Mouse (Mus musculus) lung, postnatal 0 days (tissue): ENCODE results near the gene Ei24. TPM values are rescaled to one million over a fixed set of nuclear protein-coding genes. Genes with fewer than 3 reads are reported as not detected.

Source experiments
- ATAC-seq: fragments of 200-750 bp; cut with Nextera tagmentation; 2 replicates; pipeline ENCODE4 v1.8.0; 2017; ENCODE audit warnings: moderate library complexity
- DNase-seq: peaks from one replicate; pipeline ENCODE4 v3.0.0-alpha.2; 2016; ENCODE audit warnings: low spot score
- H3K27ac ChIP-seq: fragments of 300-500 bp; sonication (generic); 2 replicates; pipeline ENCODE4 v1.5.1; 2014; ENCODE audit warnings: antibody characterized with exemption, mild to moderate bottlenecking, low read length, mixed read lengths
- H3K27me3 ChIP-seq: fragments of 300-500 bp; sonication (generic); replicated peaks from 2 replicates; pipeline ENCODE4 v1.6.1; 2014; ENCODE audit warnings: low read length, mixed read lengths; ENCODE audit not compliant: insufficient read depth
- H3K36me3 ChIP-seq: fragments of 300-500 bp; sonication (generic); 2 replicates; pipeline ENCODE4 v1.6.1; 2014; ENCODE audit warnings: low read length, mixed read lengths; ENCODE audit not compliant: insufficient read depth
- H3K4me1 ChIP-seq: fragments of 300-500 bp; sonication (generic); 2 replicates; pipeline ENCODE4 v1.6.1; 2014; ENCODE audit warnings: antibody characterized with exemption, low read depth, low read length, mixed read lengths; ENCODE audit not compliant: insufficient read depth
- H3K4me2 ChIP-seq: fragments of 300-500 bp; sonication (generic); replicated peaks from 2 replicates; pipeline ENCODE4 v1.6.1; 2014; ENCODE audit warnings: low read depth, mild to moderate bottlenecking, low read length, moderate library complexity, mixed read lengths
- H3K4me3 ChIP-seq: fragments of 300-500 bp; sonication (generic); 2 replicates; pipeline ENCODE4 v1.5.1; 2014; ENCODE audit warnings: low read depth, low read length
- H3K9ac ChIP-seq: fragments of 300-500 bp; sonication (generic); replicated peaks from 2 replicates; pipeline ENCODE4 v1.6.1; 2014; ENCODE audit warnings: low read depth, mild to moderate bottlenecking
- H3K9me3 ChIP-seq: fragments of 300-500 bp; sonication (generic); 2 replicates; pipeline ENCODE4 v1.6.1; 2016; ENCODE audit warnings: low read length, mixed read lengths
- CTCF ChIP-seq: IDR thresholded peaks from 2 replicates; pipeline ENCODE4 v1.5.1; 2016; ENCODE audit warnings: antibody characterized with exemption, mild to moderate bottlenecking
- EP300 ChIP-seq: IDR thresholded peaks from 2 replicates; pipeline ENCODE4 v1.6.1; 2016; ENCODE audit warnings: antibody characterized with exemption, mild to moderate bottlenecking, control low read depth
- WGBS: fragments of 180-500 bp; shearing (Covaris S2); extraction: QIAGEN DNeasy Blood & Tissue Kit; methylation state at CpG from one replicate; pipeline ENCODE4 v1.1.7; 2014; 5-methylcytosine and 5-hydroxymethylcytosine counted together
- polyA plus RNA-seq: library from polyadenylated mRNA; unstranded; fragments of >200 nt; fragmentation: Nextera tagmentation; extraction: Ambion mirVana; gene quantifications from 2 replicates; pipeline ENCODE4 v1.2.1, GENCODE M21; 2015

The Ei24 gene
- polyA plus RNA-seq, 1 experiment from 2014 or later = 78.8 TPM

GRCm38 (mm10) chr9:36768156-36769047 is 28.8 kb downstream of the Ei24 start:
- H3K27me3 ChIP-seq = no peaks in the 10 kb centered on the region
- H3K9ac ChIP-seq = peak overlapping the region; percentile 74
- peaks cover 8% of the 10 kb centered on the region; the same call in 1 of the 2 replicates for H3K4me1 ChIP-seq
- no peaks in the 10 kb centered on the region for H3K36me3 ChIP-seq
- H3K9me3 ChIP-seq = no peaks in the 10 kb centered on the region
- WGBS = 10% methylated on average over 25 of the region's 25 CpGs
- H3K4me2 ChIP-seq = peak overlapping the region; percentile 84
- TF ChIP-seq CTCF (no peak), EP300 (0 out of 2 replicates have a peak, but pooled peaks have one; percentile 12)
- ATAC-seq (peak; percentile 24), DNase-seq (peak; percentile 68)
- peak overlapping the region; percentile 94 for H3K27ac ChIP-seq
- H3K4me3 ChIP-seq = peak overlapping the region; percentile 61

DNA sequence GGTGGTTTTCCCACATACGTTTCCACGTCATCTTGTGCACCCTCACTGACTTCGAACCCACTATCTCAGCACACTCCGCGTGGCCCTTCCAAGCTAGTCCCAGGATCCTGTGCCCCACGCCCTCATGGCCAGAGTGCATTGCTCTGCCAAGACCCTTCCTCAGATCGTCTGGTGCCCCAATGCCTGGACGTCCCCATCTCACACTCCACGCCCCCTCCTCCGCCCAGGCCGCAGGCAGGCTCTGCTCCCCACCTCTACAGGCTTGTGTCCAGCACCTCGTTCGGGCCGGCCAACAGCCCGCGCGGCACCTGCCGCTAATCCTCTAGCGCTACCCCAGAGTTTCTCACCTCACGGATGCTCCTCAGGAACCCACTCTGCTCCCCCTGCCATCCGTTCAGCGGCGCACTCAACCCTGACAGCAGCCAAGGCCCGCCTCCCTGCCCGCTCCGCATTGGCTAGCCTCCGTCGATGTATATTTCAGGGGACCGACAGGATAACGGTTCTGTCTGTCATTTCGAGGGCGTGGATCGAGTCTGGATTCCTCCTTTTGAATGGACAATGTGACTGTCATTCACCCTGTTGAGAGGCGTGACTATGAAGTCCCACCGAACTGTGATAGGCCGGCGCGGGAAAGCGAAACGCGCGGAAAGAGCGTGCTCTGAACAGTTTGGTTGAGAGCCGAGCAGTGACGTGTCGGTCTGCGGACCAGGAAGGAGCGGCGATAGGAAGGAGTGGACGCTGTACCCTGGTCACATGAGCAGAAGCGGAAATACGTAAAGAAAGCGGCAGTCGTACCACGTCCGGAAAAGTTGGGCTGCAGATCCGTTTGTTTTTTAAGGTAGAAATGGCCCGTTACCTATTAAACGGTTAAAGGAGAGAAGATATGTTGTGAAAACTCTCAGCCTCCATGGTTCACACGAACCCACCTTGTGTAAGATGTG is 29.7 kb downstream of the Ei24 start, which contains the start of gene Stt3a:
Gene Stt3a, minus strand, starts transcription at position 477 of the 941 bp plus-strand sequence.
- no peaks in the 10 kb centered on the region for H3K27me3 ChIP-seq
- peak within 1 kb of the TSS; percentile 83 for H3K9ac ChIP-seq
- peak within 1 kb of the TSS; percentile 95 for H3K4me3 ChIP-seq
- H3K4me2 ChIP-seq = peak within 1 kb of the TSS; percentile 84
- peaks cover 8% of the 10 kb centered on the region; the same call in 1 of the 2 replicates for H3K4me1 ChIP-seq
- no peaks in the 10 kb centered on the region for H3K36me3 ChIP-seq
- peak within 1 kb of the TSS; percentile 94 for H3K27ac ChIP-seq
- H3K9me3 ChIP-seq = no peaks in the 10 kb centered on the region
- DNase-seq (peak; percentile 100), ATAC-seq (peak; percentile 99)
- TF ChIP-seq EP300 (peak; percentile 42; the same call in 1 of the 2 replicates), CTCF (no peak; the same call in 1 of the 2 replicates)
- WGBS = under 1% methylated on average over 58 of the region's 60 CpGs

- Histone ChIP-seq H3K27me3 (no peaks in the 10 kb centered on the region), H3K4me2 (no peak overlapping the region), H3K36me3 (no peaks in the 10 kb centered on the region), H3K4me3 (no peak overlapping the region), H3K9ac (no peak overlapping the region), H3K4me1 (peaks cover 8% of the 10 kb centered on the region; the same call in 1 of the 2 replicates), H3K9me3 (no peaks in the 10 kb centered on the region), H3K27ac (no peak overlapping the region)
- TF ChIP-seq CTCF = no peak
- TF ChIP-seq EP300 = no peak
- WGBS = 84% methylated on average over 1 of the region's 1 CpGs
- no peak for ATAC-seq
- DNase-seq = no peak
Observed at GRCm38 (mm10) chr9:36764378-36764777, 32.8 kb downstream of the Ei24 start.

Other genes with a start within 250 kb of the Ei24 start
- gene Gm17689, start 214.8 kb downstream of the Ei24 start, polyA plus RNA-seq = not detected in 2 replicates
- not detected in 2 replicates for gene A630095E13Rik, start 154.0 kb downstream of the Ei24 start, polyA plus RNA-seq
- not detected in 2 replicates for gene Acrv1, start 104.2 kb downstream of the Ei24 start, polyA plus RNA-seq
- gene Chek1, start 70.3 kb downstream of the Ei24 start, polyA plus RNA-seq = 3.4 and 4.0 TPM in 2 replicates
- gene Stt3a, start 29.7 kb downstream of the Ei24 start, polyA plus RNA-seq = 138 and 158 TPM in 2 replicates
- gene Fez1, start 24.5 kb upstream of the Ei24 start, polyA plus RNA-seq = 2.5 and 3.5 TPM in 2 replicates